Mouse (Mus musculus): ENCODE data around the gene Oprd1.

DNA sequence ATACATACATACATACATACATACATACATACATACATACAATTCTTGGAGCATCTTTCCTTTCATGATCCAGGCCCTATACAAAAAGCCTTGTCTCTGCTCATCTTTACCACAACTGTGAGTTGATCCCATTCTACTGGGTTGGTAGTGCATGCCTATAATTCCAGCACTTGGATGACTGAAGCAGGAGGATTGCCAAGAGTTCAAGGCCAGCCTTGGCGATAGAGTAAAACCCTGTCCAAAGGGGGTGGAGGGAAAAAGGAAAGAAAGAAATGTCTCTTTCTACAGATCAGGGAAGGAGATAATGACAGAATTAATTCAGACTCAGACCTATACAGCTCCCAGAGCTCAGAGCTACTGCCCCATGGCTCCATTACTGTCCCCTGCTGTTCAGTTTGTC, 21.1 kb downstream of the Oprd1 start:
- no peak for TF ChIP-seq CTCF (IDR thresholded peaks at IDR 0.05; ENCODE audit: low read depth)
- no peak for TF ChIP-seq EP300 (IDR thresholded peaks at IDR 0.05; ENCODE audit: low read depth)

Measured in liver, embryonic 14.5 days (tissue).